Mouse (Mus musculus) CH12.LX (cell line): ENCODE data around the gene Abi1. TPM values are rescaled to one million over a fixed set of nuclear protein-coding genes. Genes with fewer than 3 reads are reported as not detected.

Experiments used
- DNase-seq: peaks from one replicate; pipeline ENCODE4 v3.0.0-alpha.2; 2013; ENCODE audit errors: extremely low read depth
- H3K27ac ChIP-seq: 2 replicates; pipeline ENCODE4 v1.5.1; 2012; ENCODE audit warnings: low read depth, mild to moderate bottlenecking, control low read depth, moderate library complexity; ENCODE audit not compliant: insufficient read depth
- H3K27me3 ChIP-seq: replicated peaks from 2 replicates; pipeline ENCODE3; 2012; ENCODE audit warnings: inconsistent platforms
- H3K36me3 ChIP-seq, 2 experiments: replicated peaks in 1 of 2; 2 replicates each; pipeline versions ENCODE3 to v1.6.1; 2012; ENCODE audit warnings: inconsistent platforms in 1 of 2, low read length in 1 of 2, mild to moderate bottlenecking in 1 of 2, mixed read lengths in 1 of 2, moderate library complexity in 1 of 2; ENCODE audit not compliant: control insufficient read depth in 1 of 2, insufficient read depth in 1 of 2
- H3K4me1 ChIP-seq, 2 experiments: 2 replicates each; pipeline ENCODE4 v1.6.1; 2012; ENCODE audit warnings: inconsistent platforms in 1 of 2, moderate library complexity in 1 of 2; ENCODE audit not compliant: insufficient read depth in 2 of 2, control insufficient read depth in 1 of 2
- H3K4me2 ChIP-seq: 2 replicates; pipeline ENCODE4 v1.6.1; 2012; ENCODE audit warnings: low read depth, mild to moderate bottlenecking, control low read depth; ENCODE audit not compliant: poor library complexity, insufficient read depth, severe bottlenecking
- H3K4me3 ChIP-seq, 3 experiments: fragments of 150-350 bp in 1 of 3; sonication (generic) in 1 of 3; replicated peaks in 1 of 3; 2 replicates each; pipeline versions ENCODE3 to v1.5.1; 2011 to 2012; ENCODE audit warnings: low read depth in 2 of 3, low read length in 2 of 3, mild to moderate bottlenecking in 2 of 3, moderate library complexity in 2 of 3, control low read depth in 1 of 3, improper control_type of control experiment in 1 of 3, inconsistent platforms in 1 of 3, mixed read lengths in 1 of 3; ENCODE audit not compliant: poor library complexity in 1 of 3
- H3K79me2 ChIP-seq: replicated peaks from 2 replicates; pipeline ENCODE4 v1.6.1; 2012; ENCODE audit warnings: mild to moderate bottlenecking, moderate library complexity; ENCODE audit not compliant: control insufficient read depth, poor library complexity, insufficient read depth, severe bottlenecking; ENCODE audit errors: extremely low read depth
- H3K9ac ChIP-seq: 2 replicates; pipeline ENCODE4 v1.6.1; 2012; ENCODE audit warnings: low read depth, mild to moderate bottlenecking, control low read depth, moderate library complexity; ENCODE audit not compliant: insufficient read depth
- H3K9me3 ChIP-seq: replicated peaks from 2 replicates; pipeline ENCODE3; 2012; ENCODE audit warnings: low read length, inconsistent platforms, mixed read lengths
- BHLHE40 ChIP-seq: IDR thresholded peaks from 2 replicates; pipeline ENCODE4 v1.6.1; 2011; ENCODE audit warnings: mild to moderate bottlenecking, low read depth, low read length, improper control_type of control experiment
- CHD1 ChIP-seq: IDR thresholded peaks from 2 replicates; pipeline ENCODE4 v1.6.1; 2012; ENCODE audit warnings: low read depth, low read length, improper control_type of control experiment, inconsistent platforms
- CHD2 ChIP-seq: IDR thresholded peaks from 2 replicates; pipeline ENCODE4 v1.6.1; 2011; ENCODE audit warnings: low read length, improper control_type of control experiment
- CTCF ChIP-seq, 2 experiments: IDR thresholded peaks in 1 of 2; conservative IDR thresholded peaks in 1 of 2; 2 replicates each; pipeline ENCODE4 v1.5.1; 2011 to 2012; ENCODE audit warnings: low read depth in 2 of 2, low read length in 2 of 2, improper control_type of control experiment in 1 of 2, inconsistent platforms in 1 of 2, mild to moderate bottlenecking in 1 of 2, moderate library complexity in 1 of 2
- E2F4 ChIP-seq: IDR thresholded peaks from 2 replicates; pipeline ENCODE4 v1.6.1; 2011; ENCODE audit warnings: low read depth, low read length, improper control_type of control experiment; ENCODE audit not compliant: insufficient replicate concordance
- ELF1 ChIP-seq: IDR thresholded peaks from 2 replicates; pipeline ENCODE4 v1.6.1; 2014; ENCODE audit warnings: low read depth, mild to moderate bottlenecking, inconsistent platforms, low read length, improper control_type of control experiment
- EP300 ChIP-seq: IDR thresholded peaks from 2 replicates; pipeline ENCODE4 v1.6.1; 2011; ENCODE audit warnings: low read length, improper control_type of control experiment
- ETS1 ChIP-seq: conservative IDR thresholded peaks from 2 replicates; pipeline ENCODE4 v1.6.1; 2012; ENCODE audit warnings: low read depth, mild to moderate bottlenecking, inconsistent platforms, low read length, improper control_type of control experiment, moderate library complexity
- GABPA ChIP-seq: IDR thresholded peaks from 2 replicates; pipeline ENCODE4 v1.6.1; 2012; ENCODE audit warnings: low read depth, low read length, improper control_type of control experiment, inconsistent platforms; ENCODE audit not compliant: insufficient replicate concordance
- IRF4 ChIP-seq: IDR thresholded peaks from 2 replicates; pipeline ENCODE4 v1.6.1; 2014; ENCODE audit warnings: low read depth, mild to moderate bottlenecking, inconsistent platforms, low read length, improper control_type of control experiment
- JUN ChIP-seq: IDR thresholded peaks from 2 replicates; pipeline ENCODE4 v1.6.1; 2011; ENCODE audit warnings: low read depth, mild to moderate bottlenecking, low read length, improper control_type of control experiment, moderate library complexity; ENCODE audit not compliant: insufficient read depth
- JUND ChIP-seq: conservative IDR thresholded peaks from 2 replicates; pipeline ENCODE4 v1.6.1; 2011; ENCODE audit warnings: low read depth, low read length, improper control_type of control experiment
- KAT2A ChIP-seq: IDR thresholded peaks from 2 replicates; pipeline ENCODE4 v1.6.1; 2012; ENCODE audit warnings: low read length, improper control_type of control experiment, inconsistent platforms; ENCODE audit not compliant: insufficient replicate concordance
- MAFK ChIP-seq: IDR thresholded peaks from 2 replicates; pipeline ENCODE4 v1.6.1; 2011; ENCODE audit warnings: low read length, improper control_type of control experiment; ENCODE audit not compliant: insufficient replicate concordance
- MAX ChIP-seq: IDR thresholded peaks from 2 replicates; pipeline ENCODE4 v1.6.1; 2011; ENCODE audit warnings: low read length, improper control_type of control experiment
- MAZ ChIP-seq: IDR thresholded peaks from 2 replicates; pipeline ENCODE4 v1.6.1; 2012; ENCODE audit warnings: low read depth, mild to moderate bottlenecking, inconsistent platforms, low read length, improper control_type of control experiment, moderate library complexity
- MXI1 ChIP-seq: IDR thresholded peaks from 2 replicates; pipeline ENCODE4 v1.6.1; 2011; ENCODE audit warnings: mild to moderate bottlenecking, low read depth, low read length, improper control_type of control experiment
- MYC ChIP-seq: IDR thresholded peaks from 2 replicates; pipeline ENCODE4 v1.6.1; 2011; ENCODE audit warnings: low read depth, mild to moderate bottlenecking, improper control_type of control experiment, low read length
- NELFE ChIP-seq: IDR thresholded peaks from 2 replicates; pipeline ENCODE4 v1.6.1; 2011; ENCODE audit warnings: low read depth, low read length, improper control_type of control experiment
- NRF1 ChIP-seq: IDR thresholded peaks from 2 replicates; pipeline ENCODE4 v1.6.1; 2014; ENCODE audit warnings: low read depth, mild to moderate bottlenecking, inconsistent platforms, low read length, improper control_type of control experiment, moderate library complexity
- POLR2A ChIP-seq: IDR thresholded peaks from 2 replicates; pipeline ENCODE4 v1.6.1; 2011; ENCODE audit warnings: low read depth, mild to moderate bottlenecking, improper control_type of control experiment, low read length
- POLR2AphosphoS2 ChIP-seq: IDR thresholded peaks from 2 replicates; pipeline ENCODE4 v1.6.1; 2011; ENCODE audit warnings: low read depth, low read length, improper control_type of control experiment
- RAD21 ChIP-seq: IDR thresholded peaks from 2 replicates; pipeline ENCODE4 v1.6.1; 2011; ENCODE audit warnings: low read depth, mild to moderate bottlenecking, low read length, improper control_type of control experiment, moderate library complexity
- SIN3A ChIP-seq: IDR thresholded peaks from 2 replicates; pipeline ENCODE4 v1.6.1; 2012; ENCODE audit warnings: low read length, improper control_type of control experiment, inconsistent platforms
- SMC3 ChIP-seq: IDR thresholded peaks from 2 replicates; pipeline ENCODE4 v1.6.1; 2011; ENCODE audit warnings: low read depth, low read length, improper control_type of control experiment
- TBP ChIP-seq: conservative IDR thresholded peaks from 2 replicates; pipeline ENCODE4 v1.6.1; 2011; ENCODE audit warnings: low read depth, low read length, improper control_type of control experiment
- TCF12 ChIP-seq: IDR thresholded peaks from 2 replicates; pipeline ENCODE4 v1.6.1; 2014; ENCODE audit warnings: low read depth, mild to moderate bottlenecking, inconsistent platforms, low read length, improper control_type of control experiment
- UBTF ChIP-seq: IDR thresholded peaks from 2 replicates; pipeline ENCODE4 v1.6.1; 2012; ENCODE audit warnings: low read depth, mild to moderate bottlenecking, inconsistent platforms, low read length, improper control_type of control experiment, moderate library complexity
- USF1 ChIP-seq: IDR thresholded peaks from 2 replicates; pipeline ENCODE4 v1.6.1; 2014; ENCODE audit warnings: low read depth, mild to moderate bottlenecking, inconsistent platforms, low read length, improper control_type of control experiment
- USF2 ChIP-seq: conservative IDR thresholded peaks from 2 replicates; pipeline ENCODE4 v1.6.1; 2011; ENCODE audit warnings: low read depth, low read length, improper control_type of control experiment
- ZKSCAN1 ChIP-seq: IDR thresholded peaks from 2 replicates; pipeline ENCODE4 v1.6.1; 2012; ENCODE audit warnings: low read depth, inconsistent platforms, low read length, improper control_type of control experiment, borderline replicate concordance
- ZNF384 ChIP-seq: IDR thresholded peaks from 2 replicates; pipeline ENCODE4 v1.6.1; 2012; ENCODE audit warnings: low read depth, low read length, improper control_type of control experiment, inconsistent platforms
- dilution Hi-C: fragments of 300-500 bp; cut with MboI; formaldehyde crosslinking; loops from 2 replicates; pipeline ENCODE4 v1.14.3; 2020; ENCODE audit warnings: low sequenced_read_pairs; ENCODE audit not compliant: extremely low pct_unique_long_range_greater_than_20kb, extremely low pct_ligation_motif_present
- in situ Hi-C: fragments of 300-500 bp; cut with MboI; formaldehyde crosslinking; loops from 3 replicates; pipeline ENCODE4 v1.14.3; 2019; ENCODE audit warnings: low sequenced_read_pairs, low pct_ligation_motif_present, low pct_unique_long_range_greater_than_20kb, mixed read lengths
- polyA plus RNA-seq: library from polyadenylated mRNA; unstranded; fragments of >175 nt; gene quantifications from 2 replicates; pipeline ENCODE4 v1.2.1, GENCODE M21; 2012; ENCODE audit warnings: low read depth; ENCODE audit not compliant: insufficient read length
- total RNA-seq, 2 experiments: library from RNA; depleted of rRNA; stranded (reverse); fragments of 300-350 nt in 1 of 2; fragments of >200 nt in 1 of 2; gene quantifications; 2 replicates each; pipeline ENCODE4 v1.2.3; 2012 to 2014

Abi1 gene
- total and polyA plus RNA-seq, 3 experiments: 45.7 to 104 (median 74.6) TPM

DNA sequence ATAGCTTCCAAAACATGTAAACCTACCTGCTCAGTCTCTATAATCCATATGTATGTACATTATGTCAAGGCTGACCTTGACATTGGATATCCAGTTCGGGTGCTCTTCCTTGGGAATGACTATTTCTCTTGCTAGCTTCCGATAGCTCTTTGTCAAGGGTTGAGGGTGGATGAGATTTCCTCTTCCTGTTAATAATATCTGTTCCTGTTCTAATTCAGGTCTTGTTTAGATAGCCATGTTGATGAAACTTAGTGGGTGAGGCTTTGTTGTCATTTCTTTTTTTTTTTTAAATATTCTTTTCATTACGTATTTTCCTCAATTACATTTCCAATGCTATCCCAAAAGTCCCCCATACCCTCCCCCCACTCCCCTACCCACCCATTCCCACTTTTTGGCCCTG, 2.1 kb upstream of the Abi1 start:
- no peak overlapping the region for H3K9ac ChIP-seq
- in situ Hi-C loops: no loop called here
- no peaks in the 10 kb centered on the region for H3K27me3 ChIP-seq
- TF ChIP-seq JUND (no peak), MAX (no peak), E2F4 (no peak), MAFK (no peak), ETS1 (no peak), KAT2A (no peak), POLR2AphosphoS2 (no peak), EP300 (no peak), ELF1 (no peak), ZNF384 (no peak), NRF1 (no peak), CHD2 (no peak), BHLHE40 (no peak)
- H3K27ac ChIP-seq: no peak overlapping the region
- H3K4me3 ChIP-seq: no peak overlapping the region
- H3K79me2 ChIP-seq: peaks cover 21% of the 10 kb centered on the region
- dilution Hi-C loops: no loop called here
- H3K4me2 ChIP-seq: no peak overlapping the region
- H3K4me1 ChIP-seq: peaks cover 7 to 19% of the 10 kb centered on the region in 2 experiments
- H3K36me3 ChIP-seq: peaks cover 0 to 2% of the 10 kb centered on the region in 2 experiments
- no peak for DNase-seq
- H3K9me3 ChIP-seq: no peaks in the 10 kb centered on the region

- peak; percentile 80 for DNase-seq
- Histone ChIP-seq H3K79me2 (peaks cover 28% of the 10 kb centered on the region), H3K4me2 (peak overlapping the region; percentile 59), H3K9me3 (no peaks in the 10 kb centered on the region), H3K27ac (peak overlapping the region; percentile 64), H3K4me3 (no peak overlapping the region), H3K9ac (no peak overlapping the region), H3K4me1 (peaks cover 7 to 24% of the 10 kb centered on the region in 2 experiments), H3K36me3 (peaks cover 0 to 2% of the 10 kb centered on the region in 2 experiments), H3K27me3 (no peaks in the 10 kb centered on the region)
- dilution Hi-C loops (no loop called here), in situ Hi-C loops (no loop called here)
- TF ChIP-seq TCF12 (peak; percentile 63; the same call in 1 of the 2 replicates), ELF1 (peak; percentile 85), JUND (peak; percentile 38; the same call in 1 of the 2 replicates), MYC (peak; percentile 62; the same call in 1 of the 2 replicates), MXI1 (peak; percentile 61), MAZ (no peak), E2F4 (no peak), NELFE (no peak), ZNF384 (no peak), TBP (no peak), SIN3A (0 out of 2 replicates have a peak, but pooled peaks have one; percentile 68), BHLHE40 (peak; percentile 78), MAX (no peak), USF1 (no peak), ETS1 (peak; percentile 83), CHD1 (no peak), RAD21 (no peak), ZKSCAN1 (no peak), UBTF (no peak), MAFK (no peak), USF2 (no peak), CHD2 (peak; percentile 34; the same call in 1 of the 2 replicates), JUN (peak; percentile 49), SMC3 (no peak), GABPA (no peak), IRF4 (peak; percentile 51; the same call in 1 of the 2 replicates), POLR2A (no peak), POLR2AphosphoS2 (no peak), CTCF (conservative IDR thresholded peaks at IDR 0.05 in 1 of 2, IDR thresholded peaks at IDR 0.05 in 1 of 2; ENCODE audit: low read depth in 2 of 2, low read length in 2 of 2) (no peak), EP300 (peak; percentile 80)
Observed at GRCm38 (mm10) chr2:23041457-23041856, 1.4 kb upstream of the Abi1 start.
